ENCODE assay signal across 14 mouse cellular contexts in the genomic region with DNA sequence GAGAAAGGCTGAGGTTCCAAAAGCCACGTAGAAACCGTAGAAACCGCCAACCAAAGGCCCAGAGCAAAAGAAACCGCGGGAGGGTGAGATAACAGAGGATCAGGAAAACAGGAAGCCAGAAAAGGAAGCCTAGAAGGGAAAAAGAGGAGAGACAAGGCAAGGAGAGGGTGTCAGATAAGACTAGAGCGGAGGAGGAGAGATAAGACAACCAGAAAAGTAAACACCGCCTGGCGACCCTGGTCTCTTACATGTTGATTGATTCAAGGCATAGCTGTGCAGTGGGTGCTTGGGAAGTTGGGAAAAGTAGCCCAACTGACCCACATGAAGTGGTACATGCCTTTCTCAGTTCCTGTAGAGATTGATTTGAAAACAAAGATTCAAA. TPM values are rescaled to one million over a fixed set of nuclear protein-coding genes. Genes with fewer than 3 reads are reported as not detected.
DNase-seq lines count a peak whose midpoint lies in the region; ATAC-seq and TF ChIP-seq lines count a peak whose summit lies in the region.
"Had no signal": no experiment of that assay in that cellular context is flagged by ENCODE, and none has a peak within 500 bp of the region (broad histone marks: within the 10 kb centered on the region; RNA-seq: fewer than 3 reads in every experiment).

No protein-coding gene starts in this region.

- peak overlapping the region; percentile 27 for H3K4me2 ChIP-seq in liver, embryonic 15.5 days

- peak overlapping the region; percentile 4; the same call in 1 of the 2 replicates for H3K27ac ChIP-seq in kidney, adult 2 months (ENCODE audit: insufficient read depth, low read depth, low read length)
- peak overlapping the region; percentile 22 for H3K27ac ChIP-seq in ES-Bruce4 (ENCODE audit: insufficient read depth, low read length)
- peak overlapping the region; percentile 98 for H3K27ac ChIP-seq in MEL (ENCODE audit: control insufficient read depth, low read depth, low read length)
- H3K27ac ChIP-seq in liver, embryonic 15.5 days (replicated peaks) = peak overlapping the region; percentile 83

- H3K36me3 ChIP-seq in kidney, adult 2 months (ENCODE audit: control insufficient read depth, insufficient read depth, low read length) = no peaks in the 10 kb centered on the region
- H3K36me3 ChIP-seq in ES-Bruce4 (ENCODE audit: control insufficient read depth, insufficient read depth, low read length, poor library complexity, severe bottlenecking) (peaks cover 21% of the 10 kb centered on the region), MEL (ENCODE audit: control insufficient read depth in 1 of 2, insufficient read depth in 2 of 2, low read length in 2 of 2) (peaks cover 0 to 40% of the 10 kb centered on the region in 2 experiments; a peak in 2 of 4 replicates)
- peaks cover 15% of the 10 kb centered on the region; the same call in 1 of the 2 replicates for H3K36me3 ChIP-seq in liver, embryonic 15.5 days (replicated peaks)

- no peaks in the 10 kb centered on the region for H3K79me2 ChIP-seq in MEL (ENCODE audit: control insufficient read depth, insufficient read depth, low read length, poor library complexity)

- peaks cover 13% of the 10 kb centered on the region for H3K4me1 ChIP-seq in kidney, adult 2 months (ENCODE audit: control insufficient read depth, insufficient read depth, low read length)
- H3K4me1 ChIP-seq in ES-Bruce4 (ENCODE audit: control insufficient read depth, insufficient read depth, low read length) = peaks cover 5% of the 10 kb centered on the region
- H3K4me1 ChIP-seq in MEL (ENCODE audit: control insufficient read depth in 1 of 2, insufficient read depth in 2 of 2, low read length in 2 of 2) = peaks cover 14 to 42% of the 10 kb centered on the region in 2 experiments
- peaks cover 81% of the 10 kb centered on the region for H3K4me1 ChIP-seq in liver, embryonic 15.5 days (replicated peaks)

- no peak for DNase-seq in kidney, adult 2 months
- DNase-seq in kidney, postnatal 4 days = no peak
- DNase-seq in MEL (ENCODE audit: low read depth, low spot score) = peak; percentile 82
- no peak for DNase-seq in left cerebral cortex, postnatal 25 days (ENCODE audit: low spot score in 2 of 2)
- no peak for DNase-seq in thymus, postnatal 14 days
- DNase-seq: cerebellum, postnatal 25 days; gastrocnemius, postnatal 10 days; kidney, postnatal 10 days had no signal

- TF ChIP-seq CTCF in kidney, adult 2 months (conservative IDR thresholded peaks at IDR 0.05; ENCODE audit: insufficient read depth, insufficient read length, low read depth, low read length) = no peak
- no peak for TF ChIP-seq CTCF in ES-Bruce4 (IDR thresholded peaks at IDR 0.05; ENCODE audit: low read depth, low read length)
- no peak for TF ChIP-seq CTCF in MEL (IDR thresholded peaks at IDR 0.05 in 2 of 3, conservative IDR thresholded peaks at IDR 0.05 in 1 of 3; ENCODE audit: control insufficient read depth in 1 of 3, insufficient read depth in 1 of 3, low read depth in 2 of 3, low read length in 3 of 3, poor library complexity in 1 of 3, severe bottlenecking in 1 of 3)

- H3K9me3 ChIP-seq in ES-Bruce4 (replicated peaks; ENCODE audit: control insufficient read depth, insufficient read depth, low read length, poor library complexity, severe bottlenecking) (no peaks in the 10 kb centered on the region), MEL (replicated peaks; ENCODE audit: insufficient read depth, low read length) (no peaks in the 10 kb centered on the region)
- H3K9me3 ChIP-seq in liver, embryonic 15.5 days (replicated peaks) = no peaks in the 10 kb centered on the region

- TF ChIP-seq POLR2A in kidney, adult 2 months (IDR thresholded peaks at IDR 0.05; ENCODE audit: low read depth, low read length) = no peak
- TF ChIP-seq POLR2A in ES-Bruce4 (IDR thresholded peaks at IDR 0.05; ENCODE audit: insufficient read depth, low read length) = no peak
- TF ChIP-seq POLR2A in MEL (IDR thresholded peaks at IDR 0.05; ENCODE audit: control insufficient read depth in 1 of 2, insufficient read depth in 1 of 2, low read depth in 1 of 2, low read length in 2 of 2, poor library complexity in 1 of 2) = no peak; a peak in 1 of 4 replicates

- TF ChIP-seq EP300 in ES-Bruce4 (IDR thresholded peaks at IDR 0.05; ENCODE audit: insufficient read depth, low read depth, low read length) (no peak), MEL (IDR thresholded peaks at IDR 0.05; ENCODE audit: low read depth in 1 of 2, low read length in 2 of 2) (peak; percentile 97 to 99)

- H3K4me3 ChIP-seq in kidney, adult 2 months (ENCODE audit: insufficient read depth, low read depth, low read length) = no peak overlapping the region
- H3K4me3 ChIP-seq in ES-Bruce4 (ENCODE audit: low read depth, low read length) (no peak overlapping the region), MEL (ENCODE audit: control insufficient read depth in 1 of 2, insufficient read depth in 1 of 2, low read depth in 2 of 2, low read length in 2 of 2) (peak overlapping the region in 1 of 2 experiments; percentile 15; a peak in 1 of 4 replicates)
- H3K4me3 ChIP-seq in liver, embryonic 15.5 days (replicated peaks) = no peak overlapping the region

- H3K9ac ChIP-seq in ES-Bruce4 (ENCODE audit: low read depth, poor library complexity, severe bottlenecking) (no peak overlapping the region), MEL (ENCODE audit: control insufficient read depth, low read depth, low read length, poor library complexity, severe bottlenecking) (peak overlapping the region; percentile 65)
- H3K9ac ChIP-seq in liver, embryonic 15.5 days = 0 out of 2 replicates have a peak overlapping the region, but pooled peaks have one; percentile 10

- H3K27me3 ChIP-seq in kidney, adult 2 months (replicated peaks; ENCODE audit: control insufficient read depth, insufficient read depth, low read length) = no peaks in the 10 kb centered on the region
- H3K27me3 ChIP-seq in ES-Bruce4 (ENCODE audit: control insufficient read depth, insufficient read depth, low read length, poor library complexity, severe bottlenecking) = no peaks in the 10 kb centered on the region
- H3K27me3 ChIP-seq in MEL (ENCODE audit: control insufficient read depth in 1 of 2, insufficient read depth in 2 of 2, low read length in 2 of 2) = no peaks in the 10 kb centered on the region
- no peaks in the 10 kb centered on the region for H3K27me3 ChIP-seq in liver, embryonic 15.5 days
- H3K27me3 ChIP-seq: Patski had no signal

- intact Hi-C loops in left cerebral cortex, postnatal 25 days (cut with DNase I) = no loop called here

- no peak for TF ChIP-seq RAD21 in MEL (IDR thresholded peaks at IDR 0.05; ENCODE audit: low read depth, low read length)

- ATAC-seq in liver, embryonic 15.5 days (ENCODE audit: insufficient read depth) = no peak
- ATAC-seq: midbrain, embryonic 16.5 days; Patski had no signal

- 45% methylated on average over 8 of the region's 8 CpGs for WGBS in kidney, adult 2 months
- WGBS in liver, embryonic 15.5 days (ENCODE audit: insufficient replicate concordance) = 3% methylated on average over 8 of the region's 8 CpGs

TF ChIP-seq in MEL, 35 proteins besides CTCF, POLR2A, EP300 and RAD21 (continues in another document):
- TF ChIP-seq NRF1 (IDR thresholded peaks at IDR 0.05; ENCODE audit: insufficient read depth, low read depth, low read length, poor library complexity, severe bottlenecking) = no peak
- no peak for TF ChIP-seq CHD2 (IDR thresholded peaks at IDR 0.05; ENCODE audit: low read length)

RNA-seq across cellular contexts. Expression of a gene that starts 2.7 kb away (rescaled TPM):
- 12.2 and 16.5 TPM in 2 replicates for polyA plus RNA-seq in kidney, adult 2 months (2012; rRNA removed)
- 93.2 and 95.8 TPM in 2 replicates for polyA plus RNA-seq in ES-Bruce4 (2011; ENCODE audit: insufficient read depth, insufficient read length, low read depth, missing spikeins)
- total RNA-seq in MEL (2012; rRNA removed) = not detected in 2 replicates
- polyA plus RNA-seq in MEL (2012; ENCODE audit: insufficient read depth in 1 of 2, insufficient read length in 2 of 2, low read depth in 1 of 2, low replicate concordance in 2 of 2, missing spikeins in 1 of 2) = under 1 TPM in 1 of 2 experiments, not detected in 1; 0.35 TPM
- 609 and 611 TPM in 2 replicates for polyA plus RNA-seq in liver, embryonic 15.5 days (2015; fragmentation: Nextera tagmentation; extraction: Ambion mirVana)
- 1 to 10 TPM; 2.6 to 4.0 TPM for total RNA-seq in left cerebral cortex, postnatal 25 days (2021)

RNA-seq across cellular contexts. Expression of a gene that starts 3.8 kb away (rescaled TPM):
- polyA plus RNA-seq in kidney, adult 2 months (2012; rRNA removed) = 922 and 939 TPM in 2 replicates
- polyA plus RNA-seq in ES-Bruce4 (2011; ENCODE audit: insufficient read depth, insufficient read length, low read depth, missing spikeins) (1,030 and 1,048 TPM in 2 replicates), MEL (2012; ENCODE audit: insufficient read depth in 1 of 2, insufficient read length in 2 of 2, low read depth in 1 of 2, low replicate concordance in 2 of 2, missing spikeins in 1 of 2) (10 to 100 TPM in 1 of 2 experiments, not detected in 1; 61.4 TPM)
- 22.6 and 33.3 TPM in 2 replicates for total RNA-seq in MEL (2012; rRNA removed)
- polyA plus RNA-seq in liver, embryonic 15.5 days (2015; fragmentation: Nextera tagmentation; extraction: Ambion mirVana) = 2,704 and 3,478 TPM in 2 replicates
- total RNA-seq in left cerebral cortex, postnatal 25 days (2021) = 1,000 to 10,000 TPM; 2,052 to 2,099 TPM

RNA-seq across cellular contexts. Expression of a gene that starts 13.9 kb away (rescaled TPM):
- polyA plus RNA-seq in kidney, adult 2 months (2012; rRNA removed) = 0.29 TPM in 1 of 2 replicates, not detected in the other
- 1.1 TPM in 1 of 2 replicates, not detected in the other for polyA plus RNA-seq in ES-Bruce4 (2011; ENCODE audit: insufficient read depth, insufficient read length, low read depth, missing spikeins)
- not detected in 2 replicates for total RNA-seq in MEL (2012; rRNA removed)
- not detected for polyA plus RNA-seq in MEL (2012; ENCODE audit: insufficient read depth in 1 of 2, insufficient read length in 2 of 2, low read depth in 1 of 2, low replicate concordance in 2 of 2, missing spikeins in 1 of 2)
- 273 and 372 TPM in 2 replicates for polyA plus RNA-seq in liver, embryonic 15.5 days (2015; fragmentation: Nextera tagmentation; extraction: Ambion mirVana)
- not detected for total RNA-seq in left cerebral cortex, postnatal 25 days (2021)
- total RNA-seq: left cerebral cortex, postnatal 10 days had no signal
- polyA plus RNA-seq: brain, embryonic 14.5 days; midbrain, embryonic 16.5 days had no signal

RNA-seq across cellular contexts. Expression of a gene that starts 14.0 kb away (rescaled TPM):
- polyA plus RNA-seq in kidney, adult 2 months (2012; rRNA removed) = not detected in 2 replicates
- polyA plus RNA-seq in ES-Bruce4 (2011; ENCODE audit: insufficient read depth, insufficient read length, low read depth, missing spikeins) (not detected in 2 replicates), MEL (2012; ENCODE audit: insufficient read depth in 1 of 2, insufficient read length in 2 of 2, low read depth in 1 of 2, low replicate concordance in 2 of 2, missing spikeins in 1 of 2) (not detected)
- not detected in 2 replicates for total RNA-seq in MEL (2012; rRNA removed)
- polyA plus RNA-seq in liver, embryonic 15.5 days (2015; fragmentation: Nextera tagmentation; extraction: Ambion mirVana) = 22.2 and 29.1 TPM in 2 replicates
- not detected for total RNA-seq in left cerebral cortex, postnatal 25 days (2021)
- total RNA-seq: gastrocnemius, postnatal 10 days; left cerebral cortex, postnatal 10 days had no signal
- polyA plus RNA-seq: brain, embryonic 14.5 days; midbrain, embryonic 16.5 days; Patski had no signal

RNA-seq across cellular contexts. Expression of a gene that starts 17.5 kb away (rescaled TPM):
- polyA plus RNA-seq in kidney, adult 2 months (2012; rRNA removed) = 0.42 and 0.57 TPM in 2 replicates
- polyA plus RNA-seq in ES-Bruce4 (2011; ENCODE audit: insufficient read depth, insufficient read length, low read depth, missing spikeins) (1.2 TPM in 1 of 2 replicates, not detected in the other), MEL (2012; ENCODE audit: insufficient read depth in 1 of 2, insufficient read length in 2 of 2, low read depth in 1 of 2, low replicate concordance in 2 of 2, missing spikeins in 1 of 2) (not detected)
- not detected in 2 replicates for total RNA-seq in MEL (2012; rRNA removed)
- 1,160 and 1,332 TPM in 2 replicates for polyA plus RNA-seq in liver, embryonic 15.5 days (2015; fragmentation: Nextera tagmentation; extraction: Ambion mirVana)
- total RNA-seq in left cerebral cortex, postnatal 25 days (2021) = not detected
- total RNA-seq: left cerebral cortex, postnatal 10 days had no signal
- polyA plus RNA-seq: midbrain, embryonic 16.5 days; Patski had no signal

Comparison
In these comparisons a context has a peak if more than half of its experiments do, and no peak if none do; other contexts are left out.
1. H3K27ac ChIP-seq: peak in every context shown above with its lines; median percentile 98 in MEL; 83 in liver, embryonic 15.5 days; 22 in ES-Bruce4; 4 in kidney, adult 2 months.
2. RNA of a gene that starts 3.8 kb away (polyA plus RNA-seq): 2,704 to 3,478 TPM in liver, embryonic 15.5 days, 1,030 to 1,048 TPM in ES-Bruce4 and 922 to 939 TPM in kidney, adult 2 months; 61.4 TPM in MEL; every median in the first group is over 10 times any median in the second.
3. RNA of a gene that starts 13.9 kb away (polyA plus RNA-seq): 273 to 372 TPM in liver, embryonic 15.5 days; 1.1 TPM in ES-Bruce4, 0.29 TPM in kidney, adult 2 months and not detected in MEL; every median in the first group is over 100 times any median in the second.